Mouse (Mus musculus): ENCODE data around the gene Vrk3. TPM values are rescaled to one million over a fixed set of nuclear protein-coding genes. Genes with fewer than 3 reads are reported as not detected.
"Not testable (repeated sequence)": the region's sequence is repeated elsewhere in the genome, so short reads cannot be mapped to it uniquely, and the experiment has no call there.

The Vrk3 gene
- total RNA-seq (2014; fragmentation: Nextera tagmentation) = 45.0 and 52.3 TPM in 2 replicates
- total RNA-seq (2017) = 27.4 and 34.8 TPM in 2 replicates

GRCm38 (mm10) chr7:44748101-44749044 is at the start of gene Vrk3:
TSS of gene Vrk3 (plus strand) at chr7:44748413.
- ATAC-seq (replicated peaks; ENCODE audit: poor library complexity, severe bottlenecking) = peak; percentile 89

GRCm38 (mm10) chr7:44701921-44702320 is 46.3 kb upstream of the Vrk3 start:
- peak; percentile 63 for ATAC-seq (replicated peaks; ENCODE audit: poor library complexity, severe bottlenecking)

GRCm38 (mm10) chr7:44702985-44703384 is 45.2 kb upstream of the Vrk3 start:
- ATAC-seq (replicated peaks; ENCODE audit: poor library complexity, severe bottlenecking) = no peak

- no peak; the same call in 1 of the 2 replicates for ATAC-seq (replicated peaks; ENCODE audit: poor library complexity, severe bottlenecking)
Observed at GRCm38 (mm10) chr7:44704363-44704762, 43.9 kb upstream of the Vrk3 start.

DNA sequence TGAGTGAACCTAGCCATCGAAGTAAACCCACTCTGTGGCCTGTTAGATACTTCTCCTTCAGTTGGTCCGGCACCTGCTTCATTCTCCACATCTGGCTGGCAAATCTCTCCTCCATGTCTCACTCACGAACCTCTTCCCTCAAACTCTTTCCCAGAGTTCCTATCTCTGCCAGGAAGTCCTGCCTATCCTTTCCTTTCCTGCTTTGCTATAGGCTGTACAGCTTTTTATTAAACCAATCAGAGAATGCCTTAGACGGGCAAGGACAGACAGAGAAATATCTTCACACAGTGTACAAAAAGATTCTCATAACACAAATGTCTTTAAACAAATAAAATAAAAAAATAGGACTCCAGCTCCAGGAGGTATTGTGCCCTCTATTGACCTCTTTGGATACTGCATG is 43.1 kb upstream of the Vrk3 start:
- no peak for ATAC-seq (replicated peaks; ENCODE audit: poor library complexity, severe bottlenecking)

DNA sequence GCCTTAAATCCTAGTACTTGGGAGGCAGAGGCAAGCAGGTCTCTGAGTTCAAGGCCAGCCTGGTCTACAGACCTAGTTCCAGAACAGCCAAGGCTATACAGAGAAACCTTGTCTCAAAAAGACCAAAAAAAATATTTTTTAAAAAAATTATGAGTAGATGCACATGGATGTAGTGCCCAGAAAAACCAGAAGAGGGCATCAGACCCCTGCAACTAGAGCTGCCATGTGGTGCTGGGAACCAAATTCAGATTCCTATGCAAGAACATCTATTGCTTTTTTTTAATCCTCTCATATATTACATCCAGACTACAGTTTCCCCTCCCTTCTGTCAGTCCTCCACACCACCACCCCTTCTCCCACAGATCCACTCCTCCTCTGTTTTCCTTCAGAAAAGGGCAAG is 41.9 kb upstream of the Vrk3 start:
- no peak for ATAC-seq (replicated peaks; ENCODE audit: poor library complexity, severe bottlenecking)

- ATAC-seq (replicated peaks; ENCODE audit: poor library complexity, severe bottlenecking) = no peak
Observed at GRCm38 (mm10) chr7:44707169-44707675, 41.0 kb upstream of the Vrk3 start.

- ATAC-seq (replicated peaks; ENCODE audit: poor library complexity, severe bottlenecking) = not testable (repeated sequence)
Observed at GRCm38 (mm10) chr7:44708093-44708492, 40.1 kb upstream of the Vrk3 start.

DNA sequence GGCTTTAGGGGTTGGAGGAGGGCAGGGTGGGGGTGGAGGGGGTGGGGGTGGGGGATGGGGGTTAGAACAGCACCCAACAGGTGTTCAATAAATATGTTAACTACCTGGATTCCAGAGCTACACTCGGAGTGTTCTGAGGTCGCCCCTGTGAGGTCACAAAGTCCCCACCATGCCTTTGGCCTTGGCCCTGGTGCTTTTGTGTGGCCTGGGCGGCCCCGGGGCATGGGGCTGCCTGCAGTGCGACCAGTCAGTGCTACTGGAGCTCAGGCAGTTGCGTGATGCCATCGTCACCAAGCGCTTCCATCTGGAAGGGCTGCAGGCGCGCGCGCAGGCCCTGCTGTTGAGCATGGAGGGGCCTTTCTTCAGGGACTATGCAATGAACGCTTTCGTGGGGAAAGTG is 39.6 kb upstream of the Vrk3 start, which contains the start of gene Izumo2:
Gene Izumo2, plus strand, starts transcription at position 169 of the 400 bp plus-strand sequence.
- no peak for ATAC-seq (replicated peaks; ENCODE audit: poor library complexity, severe bottlenecking)

DNA sequence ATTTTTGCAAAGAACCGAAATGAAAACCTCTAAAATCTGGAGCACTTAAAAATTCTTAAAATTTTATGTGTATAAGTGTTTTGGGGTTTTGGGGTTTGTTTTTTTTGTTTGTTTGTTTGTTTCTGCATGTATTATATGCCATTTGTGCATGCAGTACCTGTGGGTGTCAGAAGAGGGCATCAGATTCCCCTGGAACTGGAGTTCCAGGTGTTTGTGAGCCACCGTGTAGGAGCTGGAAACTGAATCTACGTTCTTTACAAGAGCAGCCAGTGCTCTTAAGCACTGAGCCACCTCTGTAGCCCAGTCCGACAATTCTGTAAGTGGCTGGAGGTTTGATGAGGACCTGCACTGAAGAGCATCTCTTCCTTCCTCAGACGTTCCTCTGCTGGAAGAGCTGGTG is 38.3 kb upstream of the Vrk3 start:
- no peak for ATAC-seq (replicated peaks; ENCODE audit: poor library complexity, severe bottlenecking)

GRCm38 (mm10) chr7:44722058-44722457 is 26.2 kb upstream of the Vrk3 start:
- no peak for ATAC-seq (replicated peaks; ENCODE audit: poor library complexity, severe bottlenecking)

GRCm38 (mm10) chr7:44724316-44724715 is 23.9 kb upstream of the Vrk3 start:
- ATAC-seq (replicated peaks; ENCODE audit: poor library complexity, severe bottlenecking) = no peak

- ATAC-seq (replicated peaks; ENCODE audit: poor library complexity, severe bottlenecking) = no peak; the same call in 1 of the 2 replicates
Observed at GRCm38 (mm10) chr7:44726343-44726742, 21.9 kb upstream of the Vrk3 start.

- ATAC-seq (replicated peaks; ENCODE audit: poor library complexity, severe bottlenecking) = no peak
Observed at GRCm38 (mm10) chr7:44727151-44727550, 21.1 kb upstream of the Vrk3 start.

DNA sequence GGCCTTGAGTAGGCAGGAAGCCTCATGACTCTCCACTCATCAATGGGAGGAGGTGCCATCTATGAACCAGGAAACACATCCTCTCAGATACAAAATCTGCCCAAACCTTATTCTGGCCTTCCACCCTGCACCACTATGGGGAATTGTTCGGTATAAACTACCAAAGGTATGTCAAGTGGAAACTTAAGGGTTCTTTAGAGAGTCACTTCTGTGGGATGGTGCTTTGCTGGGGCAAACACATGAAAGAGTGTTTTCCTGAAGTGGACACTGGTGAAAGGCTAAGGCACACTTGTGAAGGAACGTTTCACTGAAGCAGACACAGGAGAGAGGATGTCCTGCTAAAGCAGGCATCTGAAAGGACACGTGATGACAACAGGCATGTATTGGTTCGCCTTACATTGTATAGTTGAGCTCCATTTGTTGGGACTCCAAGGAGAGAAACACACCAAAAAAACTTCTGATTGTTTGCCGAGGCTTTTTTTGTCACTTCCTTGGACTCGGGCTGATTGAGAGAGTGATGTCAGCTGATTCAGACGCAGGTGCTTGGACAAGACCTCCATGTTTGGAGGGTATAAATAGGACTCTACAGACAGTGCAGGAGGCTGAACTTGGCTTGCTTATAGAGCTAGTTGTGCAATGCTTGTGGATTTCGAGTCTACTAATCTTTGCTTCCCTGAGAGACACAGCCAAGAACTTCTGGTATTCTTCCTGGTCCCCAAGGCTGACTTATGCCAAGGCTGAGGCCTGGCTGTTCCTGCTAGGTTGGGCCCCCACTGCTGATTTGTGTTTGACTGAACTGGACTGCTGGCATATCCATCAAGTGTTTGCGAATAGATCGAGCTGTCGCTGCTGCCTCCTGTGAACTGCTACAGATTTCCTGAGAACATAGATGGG is 19.9 kb upstream of the Vrk3 start:
- no peak for ATAC-seq (replicated peaks; ENCODE audit: poor library complexity, severe bottlenecking)

DNA sequence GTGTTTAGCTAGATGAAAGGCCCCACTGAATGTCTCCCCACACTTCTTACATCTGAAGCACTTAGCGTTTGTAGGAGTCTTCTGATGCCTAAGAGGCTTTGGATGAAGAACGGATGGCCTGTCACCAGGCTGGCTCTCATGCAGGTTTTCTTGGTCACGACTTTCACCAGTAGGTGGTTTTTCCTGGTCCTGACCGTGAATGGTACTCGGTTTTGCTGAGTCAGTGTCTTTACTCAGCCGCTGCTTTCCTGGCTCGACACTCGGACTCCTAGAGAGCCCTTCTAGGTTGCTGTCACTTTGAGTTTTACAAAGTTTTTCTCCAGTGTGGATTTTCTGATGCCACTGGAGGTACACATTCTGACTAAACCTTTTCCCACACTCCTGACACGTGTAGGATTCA is 14.5 kb upstream of the Vrk3 start:
- ATAC-seq (replicated peaks; ENCODE audit: poor library complexity, severe bottlenecking) = no peak

DNA sequence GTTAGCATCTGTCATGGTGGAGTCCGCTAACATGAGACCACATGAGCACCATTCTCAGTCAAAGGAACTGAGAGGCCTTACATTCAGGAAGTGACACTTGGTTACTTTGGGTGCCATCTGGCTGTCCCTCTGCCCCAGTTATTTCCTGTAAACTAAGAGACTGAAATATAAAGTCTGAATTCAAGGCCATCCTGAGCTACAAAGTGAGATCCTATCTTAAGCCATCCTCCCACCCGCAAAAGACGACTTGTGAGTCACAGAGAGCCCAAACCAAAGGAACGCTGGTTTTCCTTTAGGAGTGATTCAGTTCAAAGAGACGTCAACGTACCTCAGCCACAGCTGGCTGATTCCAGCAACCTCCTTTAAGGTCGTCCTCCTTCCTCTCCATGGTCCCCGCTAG is 6.9 kb upstream of the Vrk3 start:
- no peak for ATAC-seq (replicated peaks; ENCODE audit: poor library complexity, severe bottlenecking)

DNA sequence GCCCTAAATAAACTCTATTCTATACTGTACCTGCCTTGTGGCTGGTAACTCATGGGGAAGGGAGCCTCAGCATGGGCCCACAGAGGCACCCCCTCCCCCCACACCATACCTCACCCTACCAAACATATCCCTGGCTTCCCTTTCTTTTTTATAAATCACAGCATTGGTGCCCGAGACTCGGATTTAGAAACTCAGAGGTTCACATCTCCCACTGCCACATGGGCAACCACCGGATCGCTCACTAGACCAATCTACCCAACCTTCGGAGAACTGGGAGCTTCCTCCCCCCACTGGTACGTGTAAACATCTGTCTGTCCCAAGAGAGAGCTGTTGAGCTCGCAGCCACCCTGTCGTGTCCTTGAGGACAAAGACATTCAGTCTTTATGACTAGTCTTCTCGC is 3.9 kb upstream of the Vrk3 start:
- ATAC-seq (replicated peaks; ENCODE audit: poor library complexity, severe bottlenecking) = no peak

- peak; percentile 73 for ATAC-seq (replicated peaks; ENCODE audit: poor library complexity, severe bottlenecking)
Observed at GRCm38 (mm10) chr7:44745076-44745475, 3.1 kb upstream of the Vrk3 start.

DNA sequence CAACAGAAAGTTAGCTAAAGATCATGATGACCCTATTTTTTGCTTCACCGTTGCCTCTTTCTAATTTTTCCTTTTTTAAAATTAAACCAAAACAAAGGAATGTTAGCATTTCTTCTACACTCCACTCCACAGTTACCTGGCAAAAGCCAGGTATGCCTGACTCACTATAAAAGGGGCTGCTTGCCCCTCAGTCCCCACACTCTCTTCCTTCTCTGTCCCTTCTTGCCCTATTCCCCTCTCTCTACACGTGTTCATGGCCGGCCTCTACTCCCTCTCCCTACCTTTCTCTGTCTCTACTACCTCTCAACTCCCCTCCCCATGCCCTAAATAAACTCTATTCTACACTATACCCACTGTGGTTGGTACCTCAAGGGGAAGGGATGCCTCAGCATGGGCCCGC is 1.1 kb upstream of the Vrk3 start:
- ATAC-seq (replicated peaks; ENCODE audit: poor library complexity, severe bottlenecking) = no peak

DNA sequence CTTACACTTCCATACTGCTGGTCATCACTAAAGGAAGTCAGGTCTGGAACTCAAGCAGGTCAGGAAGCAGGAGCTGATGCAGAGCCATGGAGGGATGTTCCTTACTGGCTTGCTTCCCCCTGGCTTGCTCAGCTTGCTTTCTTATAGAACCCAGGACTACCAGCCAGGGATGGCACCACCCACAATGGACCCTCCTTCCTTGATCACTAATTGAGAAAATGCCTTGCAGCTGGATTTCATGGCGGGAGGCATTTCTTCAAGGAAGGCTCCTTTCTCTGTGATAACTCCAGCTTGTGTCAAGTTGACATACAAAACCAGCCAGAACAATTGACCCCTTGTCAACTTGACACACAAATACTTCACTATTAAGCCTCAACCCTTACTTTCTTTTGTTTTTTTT is 2.7 kb downstream of the Vrk3 start, which contains the start of gene Zfp473:
Gene Zfp473, minus strand, starts transcription at position 101 of the 400 bp plus-strand sequence.
- ATAC-seq (replicated peaks; ENCODE audit: poor library complexity, severe bottlenecking) = not testable (repeated sequence)
